Mouse (Mus musculus): ENCODE data around the gene Gm20865.
"Not testable (repeated sequence)": the region's sequence is repeated elsewhere in the genome, so short reads cannot be mapped to it uniquely, and the experiment has no call there.

The Gm20865 gene

GRCm38 (mm10) chrY:21241275-21241674, at the start of gene Gm20865:
TSS of gene Gm20865 (plus strand) at chrY:21241575.
- not testable (repeated sequence) for DNase-seq (ENCODE audit: low spot score)

All from urinary bladder, postnatal 14 days (tissue).